Mouse (Mus musculus): ENCODE measurements at regions not wholly inside any gene's neighbourhood (a gene's known extent, or its start where the extent isn't known, plus 50 kb on each side); places are given as distances from the start of the nearest gene placed in this dataset.

DNA sequence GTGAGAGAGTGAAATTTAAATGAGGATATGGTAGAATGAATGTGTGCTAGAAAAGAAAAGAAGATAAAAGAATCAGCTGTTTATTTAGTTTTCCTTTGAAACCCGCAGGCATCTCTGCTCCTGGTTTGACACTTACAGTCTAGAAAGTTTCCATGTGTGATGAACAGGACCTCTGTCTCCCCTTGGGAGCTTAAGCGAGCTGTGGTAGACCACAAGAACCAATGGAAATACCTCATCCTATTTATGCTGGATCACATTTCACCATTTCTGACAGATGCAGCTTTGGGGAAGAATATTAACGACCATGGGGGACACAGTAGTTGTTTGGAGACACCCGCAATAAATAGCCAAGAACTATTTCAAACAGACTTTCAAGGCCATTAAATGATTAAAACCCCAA is 71.2 kb upstream of the Cav2 start:
- Histone ChIP-seq H3K27me3 (replicated peaks; ENCODE audit: control insufficient read depth, insufficient read depth, low read length) (no peaks in the 10 kb centered on the region), H3K4me1 (ENCODE audit: control insufficient read depth, insufficient read depth, low read length) (no peaks in the 10 kb centered on the region), H3K36me3 (ENCODE audit: control insufficient read depth, insufficient read depth, low read length) (no peaks in the 10 kb centered on the region), H3K9me3 (ENCODE audit: control insufficient read depth, low read length) (no peaks in the 10 kb centered on the region), H3K4me2 (ENCODE audit: low read depth, low read length) (no peak overlapping the region), H3K27ac (replicated peaks; ENCODE audit: low read depth, low read length) (no peak overlapping the region), H3K4me3 (ENCODE audit: low read depth, low read length) (no peak overlapping the region), H3K9ac (ENCODE audit: low read depth, low read length) (no peak overlapping the region)
- 25% methylated on average over 4 of the region's 4 CpGs for WGBS
- DNase-seq (ENCODE audit: low spot score) (peak; percentile 65), ATAC-seq (ENCODE audit: low read depth) (no peak)

DNA sequence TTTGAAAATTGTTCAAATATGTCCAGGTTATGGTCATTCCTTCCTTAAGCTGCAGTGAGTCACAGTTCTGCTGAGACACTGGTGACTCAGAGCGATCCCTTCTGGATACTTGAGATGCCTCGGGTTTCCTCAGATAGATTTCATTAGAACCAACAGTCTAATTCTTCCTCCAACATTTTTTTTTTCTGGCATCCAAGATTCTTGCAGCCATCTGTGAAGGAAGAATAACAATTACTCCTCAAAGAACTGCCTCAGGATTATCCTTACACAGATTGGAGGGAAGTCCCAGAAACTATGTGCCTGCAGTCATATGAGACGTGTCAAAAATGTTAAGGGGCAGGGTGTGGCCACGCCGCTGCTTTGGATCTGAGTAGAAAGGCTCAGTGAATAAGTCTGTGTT is 69.6 kb upstream of the Cav2 start:
- Histone ChIP-seq H3K27ac (replicated peaks; ENCODE audit: low read depth, low read length) (no peak overlapping the region), H3K9ac (ENCODE audit: low read depth, low read length) (no peak overlapping the region), H3K9me3 (ENCODE audit: control insufficient read depth, low read length) (no peaks in the 10 kb centered on the region), H3K27me3 (replicated peaks; ENCODE audit: control insufficient read depth, insufficient read depth, low read length) (no peaks in the 10 kb centered on the region), H3K36me3 (ENCODE audit: control insufficient read depth, insufficient read depth, low read length) (no peaks in the 10 kb centered on the region), H3K4me1 (ENCODE audit: control insufficient read depth, insufficient read depth, low read length) (no peaks in the 10 kb centered on the region), H3K4me2 (ENCODE audit: low read depth, low read length) (no peak overlapping the region), H3K4me3 (ENCODE audit: low read depth, low read length) (no peak overlapping the region)
- ATAC-seq (ENCODE audit: low read depth), result peak; percentile 76; the same call in 1 of the 2 replicates
- WGBS, result 27% methylated on average over 5 of the region's 5 CpGs
- peak; percentile 72 for DNase-seq (ENCODE audit: low spot score)

GRCm38 (mm10) chr6:17214774-17215173 is 66.2 kb upstream of the Cav2 start:
- no peak for ATAC-seq (ENCODE audit: low read depth)
- no peak for DNase-seq (ENCODE audit: low spot score)
- H3K27me3 ChIP-seq (replicated peaks; ENCODE audit: control insufficient read depth, insufficient read depth, low read length), result no peaks in the 10 kb centered on the region
- WGBS, result 51% methylated on average over 9 of the region's 9 CpGs
- H3K9ac ChIP-seq (ENCODE audit: low read depth, low read length), result no peak overlapping the region
- no peak overlapping the region for H3K27ac ChIP-seq (replicated peaks; ENCODE audit: low read depth, low read length)
- no peaks in the 10 kb centered on the region for H3K4me1 ChIP-seq (ENCODE audit: control insufficient read depth, insufficient read depth, low read length)
- no peaks in the 10 kb centered on the region for H3K36me3 ChIP-seq (ENCODE audit: control insufficient read depth, insufficient read depth, low read length)
- no peak overlapping the region for H3K4me3 ChIP-seq (ENCODE audit: low read depth, low read length)
- H3K9me3 ChIP-seq (ENCODE audit: control insufficient read depth, low read length), result no peaks in the 10 kb centered on the region
- no peak overlapping the region for H3K4me2 ChIP-seq (ENCODE audit: low read depth, low read length)

GRCm38 (mm10) chr6:17216442-17216841 is 64.5 kb upstream of the Cav2 start:
- ATAC-seq (ENCODE audit: low read depth) (no peak), DNase-seq (ENCODE audit: low spot score) (no peak)
- no peak overlapping the region for H3K4me2 ChIP-seq (ENCODE audit: low read depth, low read length)
- H3K4me3 ChIP-seq (ENCODE audit: low read depth, low read length), result no peak overlapping the region
- H3K4me1 ChIP-seq (ENCODE audit: control insufficient read depth, insufficient read depth, low read length), result no peaks in the 10 kb centered on the region
- no peak overlapping the region for H3K27ac ChIP-seq (replicated peaks; ENCODE audit: low read depth, low read length)
- H3K9ac ChIP-seq (ENCODE audit: low read depth, low read length), result no peak overlapping the region
- 65% methylated on average over 1 of the region's 1 CpGs for WGBS
- no peaks in the 10 kb centered on the region for H3K9me3 ChIP-seq (ENCODE audit: control insufficient read depth, low read length)
- no peaks in the 10 kb centered on the region for H3K36me3 ChIP-seq (ENCODE audit: control insufficient read depth, insufficient read depth, low read length)
- no peaks in the 10 kb centered on the region for H3K27me3 ChIP-seq (replicated peaks; ENCODE audit: control insufficient read depth, insufficient read depth, low read length)

DNA sequence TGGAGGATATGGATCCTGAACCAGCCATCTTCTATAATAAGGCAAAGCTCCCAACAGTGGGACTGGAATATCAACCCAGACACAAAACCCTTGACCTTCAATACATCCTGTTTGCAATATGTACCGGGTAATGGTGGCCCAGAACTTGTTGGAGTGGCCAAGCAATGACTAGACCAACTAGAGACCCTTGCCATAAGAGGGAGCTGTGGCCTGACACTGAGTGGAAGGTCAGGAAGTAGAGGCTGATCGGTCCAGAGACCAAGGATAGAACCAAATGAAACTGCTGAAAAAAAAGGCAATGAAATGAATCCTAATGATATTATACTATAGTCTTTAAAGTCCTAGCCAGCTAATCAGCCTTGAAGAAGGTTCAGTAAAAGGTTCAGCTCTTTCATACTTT is 57.2 kb upstream of the Cav2 start:
- Histone ChIP-seq H3K36me3 (ENCODE audit: control insufficient read depth, insufficient read depth, low read length) (no peaks in the 10 kb centered on the region), H3K9me3 (ENCODE audit: control insufficient read depth, low read length) (peaks cover 6% of the 10 kb centered on the region; the same call in 1 of the 2 replicates), H3K27ac (replicated peaks; ENCODE audit: low read depth, low read length) (no peak overlapping the region), H3K4me1 (ENCODE audit: control insufficient read depth, insufficient read depth, low read length) (no peaks in the 10 kb centered on the region), H3K9ac (ENCODE audit: low read depth, low read length) (no peak overlapping the region), H3K4me2 (ENCODE audit: low read depth, low read length) (no peak overlapping the region), H3K27me3 (replicated peaks; ENCODE audit: control insufficient read depth, insufficient read depth, low read length) (no peaks in the 10 kb centered on the region), H3K4me3 (ENCODE audit: low read depth, low read length) (no peak overlapping the region)
- no peak for ATAC-seq (ENCODE audit: low read depth)
- no peak for DNase-seq (ENCODE audit: low spot score)
- 68% methylated on average over 2 of the region's 2 CpGs for WGBS

- WGBS, result 50% methylated on average over 5 of the region's 5 CpGs
- Histone ChIP-seq H3K4me2 (ENCODE audit: low read depth, low read length) (no peak overlapping the region), H3K27ac (replicated peaks; ENCODE audit: low read depth, low read length) (no peak overlapping the region), H3K9me3 (ENCODE audit: control insufficient read depth, low read length) (peaks cover 6% of the 10 kb centered on the region; the same call in 1 of the 2 replicates), H3K9ac (ENCODE audit: low read depth, low read length) (no peak overlapping the region), H3K4me1 (ENCODE audit: control insufficient read depth, insufficient read depth, low read length) (no peaks in the 10 kb centered on the region), H3K27me3 (replicated peaks; ENCODE audit: control insufficient read depth, insufficient read depth, low read length) (no peaks in the 10 kb centered on the region), H3K36me3 (ENCODE audit: control insufficient read depth, insufficient read depth, low read length) (no peaks in the 10 kb centered on the region), H3K4me3 (ENCODE audit: low read depth, low read length) (no peak overlapping the region)
- ATAC-seq (ENCODE audit: low read depth) (peak; percentile 41; the same call in 1 of the 2 replicates), DNase-seq (ENCODE audit: low spot score) (peak; percentile 77)
Observed at GRCm38 (mm10) chr6:17224852-17225251, 56.1 kb upstream of the Cav2 start.

DNA sequence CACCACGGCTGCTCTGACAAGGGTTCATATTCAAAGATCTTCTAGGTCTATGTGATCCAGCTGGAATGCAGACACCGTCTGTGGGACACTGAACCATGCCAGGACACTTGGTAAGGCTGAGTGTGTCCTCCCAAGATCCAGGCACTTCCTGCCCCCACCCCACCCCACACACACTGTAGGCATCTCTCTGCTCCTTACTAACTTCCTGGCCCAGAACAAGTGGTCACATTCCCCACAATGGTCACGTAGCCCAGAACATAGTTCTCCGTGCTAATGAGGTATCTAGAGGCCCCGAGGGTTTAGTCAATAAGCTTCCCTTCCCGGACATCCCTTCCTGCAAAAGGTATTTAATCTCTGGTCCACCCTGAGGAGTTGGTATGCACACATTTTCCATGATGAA is 54.5 kb upstream of the Cav2 start:
- 77% methylated on average over 6 of the region's 6 CpGs for WGBS
- Histone ChIP-seq H3K27ac (replicated peaks; ENCODE audit: low read depth, low read length) (no peak overlapping the region), H3K27me3 (replicated peaks; ENCODE audit: control insufficient read depth, insufficient read depth, low read length) (no peaks in the 10 kb centered on the region), H3K4me3 (ENCODE audit: low read depth, low read length) (no peak overlapping the region), H3K9ac (ENCODE audit: low read depth, low read length) (no peak overlapping the region), H3K4me1 (ENCODE audit: control insufficient read depth, insufficient read depth, low read length) (no peaks in the 10 kb centered on the region), H3K36me3 (ENCODE audit: control insufficient read depth, insufficient read depth, low read length) (no peaks in the 10 kb centered on the region), H3K9me3 (ENCODE audit: control insufficient read depth, low read length) (peaks cover 6% of the 10 kb centered on the region; the same call in 1 of the 2 replicates), H3K4me2 (ENCODE audit: low read depth, low read length) (no peak overlapping the region)
- ATAC-seq (ENCODE audit: low read depth) (no peak), DNase-seq (ENCODE audit: low spot score) (no peak)

Measured in embryonic facial prominence, embryonic 14.5 days (tissue).